ENCODE assay signal across 9 mouse cellular contexts in the genomic region with DNA sequence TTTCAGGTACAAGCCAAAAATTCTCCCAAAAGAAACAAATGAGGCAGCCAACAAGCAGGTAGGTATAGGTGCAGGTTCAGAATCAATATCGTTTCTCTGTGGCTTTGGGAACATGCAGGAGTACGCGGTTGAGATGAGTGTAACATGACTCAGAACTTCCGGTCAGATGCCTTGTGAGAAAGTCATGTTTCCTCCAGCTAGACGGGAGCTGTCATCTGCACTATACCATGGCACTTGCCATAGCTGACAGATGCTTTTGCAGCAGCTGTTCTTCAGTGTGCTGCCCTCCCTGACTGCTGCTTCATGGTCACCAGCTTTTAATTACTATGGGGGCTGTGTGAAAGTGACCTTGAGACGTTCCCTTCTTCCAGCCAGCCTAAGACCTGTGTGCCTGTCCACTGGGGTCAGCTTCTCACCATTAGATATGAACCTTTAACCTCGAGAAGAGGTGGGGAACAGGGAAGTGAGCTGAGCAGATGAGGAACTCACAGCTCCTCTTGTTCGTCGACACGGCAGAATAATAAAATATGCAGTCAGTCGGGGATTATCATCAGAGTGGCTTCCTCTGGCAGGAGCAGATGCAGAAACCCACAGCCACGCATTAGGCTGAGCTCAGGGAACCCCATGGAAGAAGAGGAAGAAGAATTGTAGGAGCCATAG. TPM values are rescaled to one million over a fixed set of nuclear protein-coding genes. Genes with fewer than 3 reads are reported as not detected.
DNase-seq lines count a peak whose midpoint lies in the region; ATAC-seq lines count a peak whose summit lies in the region.
"Had no signal": no experiment of that assay in that cellular context is flagged by ENCODE, and none has a peak within 500 bp of the region (broad histone marks: within the 10 kb centered on the region; RNA-seq: fewer than 3 reads in every experiment).

No protein-coding gene starts in this region.

- peak; percentile 20 to 27 for DNase-seq in adrenal gland, postnatal 36 days
- no peak for DNase-seq in adrenal gland, adult 8-10 months
- peak; percentile 8 for DNase-seq in thymus, postnatal 14 days
- DNase-seq in thymus, postnatal 36 days = no peak
- DNase-seq in liver, embryonic 13.5 days = no peak
- no peak for DNase-seq in midbrain, embryonic 10.5 days (ENCODE audit: low spot score)
- DNase-seq in left cerebral cortex, adult 11 months (ENCODE audit: low spot score) = no peak

- H3K9me3 ChIP-seq in liver, embryonic 13.5 days (replicated peaks) = no peaks in the 10 kb centered on the region
- no peaks in the 10 kb centered on the region for H3K9me3 ChIP-seq in midbrain, embryonic 10.5 days (replicated peaks)
- no peaks in the 10 kb centered on the region for H3K9me3 ChIP-seq in hindbrain, embryonic 13.5 days
- H3K9me3 ChIP-seq: neural tube, embryonic 13.5 days had no signal

- peak overlapping the region; percentile 57; the same call in 1 of the 2 replicates for H3K27ac ChIP-seq in liver, embryonic 13.5 days
- no peak overlapping the region for H3K27ac ChIP-seq in midbrain, embryonic 10.5 days (replicated peaks)
- H3K27ac ChIP-seq in hindbrain, embryonic 13.5 days = no peak overlapping the region
- H3K27ac ChIP-seq: neural tube, embryonic 13.5 days had no signal

- H3K36me3 ChIP-seq in liver, embryonic 13.5 days = no peaks in the 10 kb centered on the region
- H3K36me3 ChIP-seq in midbrain, embryonic 10.5 days = no peaks in the 10 kb centered on the region
- H3K36me3 ChIP-seq in hindbrain, embryonic 13.5 days = no peaks in the 10 kb centered on the region
- H3K36me3 ChIP-seq: neural tube, embryonic 13.5 days had no signal

- ATAC-seq in liver, embryonic 13.5 days (ENCODE audit: low read depth) = peak; percentile 58
- ATAC-seq in hindbrain, embryonic 13.5 days (ENCODE audit: low FRiP score) = no peak

- H3K4me2 ChIP-seq in liver, embryonic 13.5 days = peak overlapping the region; percentile 33
- H3K4me2 ChIP-seq in hindbrain, embryonic 13.5 days = no peak overlapping the region
- H3K4me2 ChIP-seq: neural tube, embryonic 13.5 days had no signal

- no peak overlapping the region for H3K9ac ChIP-seq in liver, embryonic 13.5 days
- no peak overlapping the region for H3K9ac ChIP-seq in hindbrain, embryonic 13.5 days
- H3K9ac ChIP-seq: neural tube, embryonic 13.5 days had no signal

- H3K4me3 ChIP-seq in liver, embryonic 13.5 days (replicated peaks) = no peak overlapping the region
- no peak overlapping the region for H3K4me3 ChIP-seq in midbrain, embryonic 10.5 days
- H3K4me3 ChIP-seq in hindbrain, embryonic 13.5 days = no peak overlapping the region
- H3K4me3 ChIP-seq: neural tube, embryonic 13.5 days had no signal

- 20% methylated on average over 12 of the region's 12 CpGs for WGBS in liver, embryonic 13.5 days (ENCODE audit: insufficient replicate concordance)
- WGBS in midbrain, embryonic 10.5 days = 80% methylated on average over 12 of the region's 12 CpGs
- WGBS in hindbrain, embryonic 13.5 days = 73% methylated on average over 12 of the region's 12 CpGs

- no peaks in the 10 kb centered on the region for H3K27me3 ChIP-seq in liver, embryonic 13.5 days
- peaks cover 46% of the 10 kb centered on the region for H3K27me3 ChIP-seq in midbrain, embryonic 10.5 days (ENCODE audit: low read depth, poor library complexity, severe bottlenecking)
- H3K27me3 ChIP-seq in hindbrain, embryonic 13.5 days = peaks cover 5% of the 10 kb centered on the region; the same call in 1 of the 2 replicates
- H3K27me3 ChIP-seq: neural tube, embryonic 13.5 days had no signal

- peaks cover 13% of the 10 kb centered on the region; the same call in 1 of the 2 replicates for H3K4me1 ChIP-seq in liver, embryonic 13.5 days (replicated peaks)
- H3K4me1 ChIP-seq in midbrain, embryonic 10.5 days = no peaks in the 10 kb centered on the region
- no peaks in the 10 kb centered on the region for H3K4me1 ChIP-seq in hindbrain, embryonic 13.5 days (replicated peaks)
- H3K4me1 ChIP-seq: neural tube, embryonic 13.5 days had no signal

RNA-seq across cellular contexts. Expression of gene Tlr13, which starts 7.0 kb away (rescaled TPM):
- 1 to 10 TPM; 2.0 to 2.2 TPM for total RNA-seq in adrenal gland, postnatal 36 days (2021)
- 1 to 10 TPM; 3.0 to 7.0 (median 5.0) TPM for total RNA-seq in adrenal gland, adult 8-10 months (2022)
- 0.43 and 0.67 TPM in 2 replicates for polyA plus RNA-seq in liver, embryonic 13.5 days (2015; fragmentation: Nextera tagmentation; extraction: Ambion mirVana)
- 0.17 and 0.24 TPM in 2 replicates for polyA plus RNA-seq in midbrain, embryonic 10.5 days (2016; fragmentation: Nextera tagmentation; extraction: Ambion mirVana)
- polyA plus RNA-seq in hindbrain, embryonic 13.5 days (2015; fragmentation: Nextera tagmentation; extraction: Ambion mirVana) = 0.21 and 0.34 TPM in 2 replicates

RNA-seq across cellular contexts. Expression of gene Pgk1, which starts 50.9 kb away (rescaled TPM):
- total RNA-seq in adrenal gland, postnatal 36 days (2021) = 100 to 1,000 TPM; 319 to 359 TPM
- 100 to 1,000 TPM; 247 to 334 (median 294) TPM for total RNA-seq in adrenal gland, adult 8-10 months (2022)
- 172 and 182 TPM in 2 replicates for polyA plus RNA-seq in liver, embryonic 13.5 days (2015; fragmentation: Nextera tagmentation; extraction: Ambion mirVana)
- 480 and 609 TPM in 2 replicates for polyA plus RNA-seq in midbrain, embryonic 10.5 days (2016; fragmentation: Nextera tagmentation; extraction: Ambion mirVana)
- polyA plus RNA-seq in hindbrain, embryonic 13.5 days (2015; fragmentation: Nextera tagmentation; extraction: Ambion mirVana) = 262 and 266 TPM in 2 replicates

Comparison
In these comparisons a context has a peak if more than half of its experiments do, and no peak if none do; other contexts are left out.
1. DNase-seq: peak in adrenal gland, postnatal 36 days (2 of 2) and thymus, postnatal 14 days (single experiment); none in adrenal gland, adult 8-10 months (single experiment), thymus, postnatal 36 days (0 of 2), liver, embryonic 13.5 days (single experiment), midbrain, embryonic 10.5 days (single experiment) and left cerebral cortex, adult 11 months (single experiment).